Mouse (Mus musculus): ENCODE data around the gene Gm13030. TPM values are rescaled to one million over a fixed set of nuclear protein-coding genes. Genes with fewer than 3 reads are reported as not detected.
"Not testable (repeated sequence)": the region's sequence is repeated elsewhere in the genome, so short reads cannot be mapped to it uniquely, and the experiment has no call there.

Gene Gm13030
- polyA plus RNA-seq (2016; fragmentation: Nextera tagmentation; extraction: Ambion mirVana): not detected in 2 replicates

GRCm38 (mm10) chr4:138873864-138874263 is at the start of gene Gm13030:
TSS of gene Gm13030 (minus strand) at chr4:138873964.
- no peaks in the 10 kb centered on the region for H3K27me3 ChIP-seq (replicated peaks)
- H3K9me3 ChIP-seq (replicated peaks): no peaks in the 10 kb centered on the region
- H3K36me3 ChIP-seq: no peaks in the 10 kb centered on the region
- WGBS (ENCODE audit: insufficient replicate concordance): 64% methylated on average over 6 of the region's 6 CpGs
- no peak within 1 kb of the TSS for H3K9ac ChIP-seq
- H3K4me2 ChIP-seq: no peak within 1 kb of the TSS
- no peak for ATAC-seq
- no peak within 1 kb of the TSS for H3K27ac ChIP-seq
- H3K4me1 ChIP-seq: no peaks in the 10 kb centered on the region
- H3K4me3 ChIP-seq: no peak within 1 kb of the TSS

GRCm38 (mm10) chr4:138922131-138922459 is 48.3 kb upstream of the Gm13030 start:
- peaks cover 27% of the 10 kb centered on the region for H3K27me3 ChIP-seq (replicated peaks)
- no peaks in the 10 kb centered on the region for H3K9me3 ChIP-seq (replicated peaks)
- no peaks in the 10 kb centered on the region for H3K36me3 ChIP-seq
- 1% methylated on average over 11 of the region's 11 CpGs for WGBS (ENCODE audit: insufficient replicate concordance)
- ATAC-seq: no peak; the same call in 1 of the 2 replicates
- H3K27ac ChIP-seq: no peak overlapping the region
- H3K9ac ChIP-seq: no peak overlapping the region
- H3K4me3 ChIP-seq: no peak overlapping the region
- H3K4me1 ChIP-seq: peaks cover 3% of the 10 kb centered on the region
- H3K4me2 ChIP-seq: peak overlapping the region; percentile 35

- H3K4me3 ChIP-seq: no peak overlapping the region
- peak overlapping the region; percentile 35 for H3K4me2 ChIP-seq
- H3K4me1 ChIP-seq: peaks cover 3% of the 10 kb centered on the region
- H3K9ac ChIP-seq: no peak overlapping the region
- WGBS (ENCODE audit: insufficient replicate concordance): 39% methylated on average over 20 of the region's 20 CpGs
- peaks cover 27% of the 10 kb centered on the region for H3K27me3 ChIP-seq (replicated peaks)
- no peaks in the 10 kb centered on the region for H3K9me3 ChIP-seq (replicated peaks)
- no peak for ATAC-seq
- H3K36me3 ChIP-seq: no peaks in the 10 kb centered on the region
- no peak overlapping the region for H3K27ac ChIP-seq
These were observed 47.7 kb upstream of the Gm13030 start for GRCm38 (mm10) chr4:138921254-138922130.

GRCm38 (mm10) chr4:138917282-138917681 is 43.5 kb upstream of the Gm13030 start:
- Histone ChIP-seq H3K36me3 (no peaks in the 10 kb centered on the region), H3K9me3 (replicated peaks) (no peaks in the 10 kb centered on the region), H3K27me3 (replicated peaks) (peaks cover 18% of the 10 kb centered on the region), H3K9ac (no peak overlapping the region), H3K27ac (no peak overlapping the region), H3K4me2 (no peak overlapping the region), H3K4me1 (peaks cover 13% of the 10 kb centered on the region), H3K4me3 (no peak overlapping the region)
- no peak for ATAC-seq
- 71% methylated on average over 9 of the region's 9 CpGs for WGBS (ENCODE audit: insufficient replicate concordance)

GRCm38 (mm10) chr4:138913797-138914196 is 40.0 kb upstream of the Gm13030 start, which contains the start of gene Otud3:
TSS of gene Otud3 (minus strand) at chr4:138913945.
- H3K36me3 ChIP-seq: 0 out of 2 replicates have a peak, but pooled peaks cover 2% of the 10 kb centered on the region
- H3K27me3 ChIP-seq (replicated peaks): no peaks in the 10 kb centered on the region
- H3K27ac ChIP-seq: peak within 1 kb of the TSS; percentile 61; the same call in 1 of the 2 replicates
- peak within 1 kb of the TSS; percentile 98 for H3K4me2 ChIP-seq
- WGBS (ENCODE audit: insufficient replicate concordance): under 1% methylated on average over 39 of the region's 39 CpGs
- ATAC-seq: peak; percentile 93
- H3K4me3 ChIP-seq: peak within 1 kb of the TSS; percentile 84
- peak within 1 kb of the TSS; percentile 85 for H3K9ac ChIP-seq
- peaks cover 14% of the 10 kb centered on the region for H3K4me1 ChIP-seq
- no peaks in the 10 kb centered on the region for H3K9me3 ChIP-seq (replicated peaks)

- Histone ChIP-seq H3K27me3 (replicated peaks) (no peaks in the 10 kb centered on the region), H3K27ac (peak overlapping the region; percentile 61; the same call in 1 of the 2 replicates), H3K4me3 (peak overlapping the region; percentile 84), H3K9me3 (replicated peaks) (no peaks in the 10 kb centered on the region), H3K4me1 (peaks cover 14% of the 10 kb centered on the region), H3K36me3 (0 out of 2 replicates have a peak, but pooled peaks cover 2% of the 10 kb centered on the region), H3K4me2 (peak overlapping the region; percentile 98), H3K9ac (peak overlapping the region; percentile 85)
- ATAC-seq: peak; percentile 46
- WGBS (ENCODE audit: insufficient replicate concordance): 1% methylated on average over 52 of the region's 52 CpGs
These were observed 39.5 kb upstream of the Gm13030 start for GRCm38 (mm10) chr4:138913141-138913787.

- peaks cover 58% of the 10 kb centered on the region for H3K36me3 ChIP-seq
These were observed 32.0 kb upstream of the Gm13030 start for GRCm38 (mm10) chr4:138905624-138906337.

GRCm38 (mm10) chr4:138899361-138899760 is 25.6 kb upstream of the Gm13030 start:
- WGBS (ENCODE audit: insufficient replicate concordance): 71% methylated on average over 7 of the region's 7 CpGs
- ATAC-seq: no peak
- H3K36me3 ChIP-seq: peaks cover 74% of the 10 kb centered on the region
- H3K4me3 ChIP-seq: no peak overlapping the region
- no peak overlapping the region for H3K4me2 ChIP-seq
- H3K9me3 ChIP-seq (replicated peaks): no peaks in the 10 kb centered on the region
- H3K27ac ChIP-seq: no peak overlapping the region
- no peak overlapping the region for H3K9ac ChIP-seq
- H3K27me3 ChIP-seq (replicated peaks): no peaks in the 10 kb centered on the region
- no peaks in the 10 kb centered on the region for H3K4me1 ChIP-seq

More at GRCm38 (mm10) chr4:138905624-138906337, 32.0 kb upstream of the Gm13030 start:
- Histone ChIP-seq H3K4me3 (no peak overlapping the region), H3K27me3 (replicated peaks) (no peaks in the 10 kb centered on the region), H3K9ac (no peak overlapping the region), H3K9me3 (replicated peaks) (no peaks in the 10 kb centered on the region), H3K4me1 (peaks cover 5% of the 10 kb centered on the region; the same call in 1 of the 2 replicates), H3K27ac (no peak overlapping the region), H3K4me2 (no peak overlapping the region)
- no peak for ATAC-seq
- 85% methylated on average over 18 of the region's 18 CpGs for WGBS (ENCODE audit: insufficient replicate concordance)

- H3K36me3 ChIP-seq: peaks cover 52% of the 10 kb centered on the region
- not testable (repeated sequence) for ATAC-seq
- WGBS (ENCODE audit: insufficient replicate concordance): 83% methylated on average over 11 of the region's 11 CpGs
These were observed 20.0 kb upstream of the Gm13030 start for GRCm38 (mm10) chr4:138893789-138894188.

GRCm38 (mm10) chr4:138892655-138893054 is 18.9 kb upstream of the Gm13030 start:
- Histone ChIP-seq H3K4me1 (no peaks in the 10 kb centered on the region), H3K27me3 (replicated peaks) (no peaks in the 10 kb centered on the region), H3K27ac (no peak overlapping the region), H3K4me2 (no peak overlapping the region), H3K9me3 (replicated peaks) (no peaks in the 10 kb centered on the region), H3K36me3 (peaks cover 41% of the 10 kb centered on the region), H3K9ac (no peak overlapping the region), H3K4me3 (no peak overlapping the region)
- no peak for ATAC-seq
- 71% methylated on average over 6 of the region's 6 CpGs for WGBS (ENCODE audit: insufficient replicate concordance)

More at GRCm38 (mm10) chr4:138893789-138894188, 20.0 kb upstream of the Gm13030 start:
- not testable (repeated sequence) for H3K4me3 ChIP-seq; H3K9ac ChIP-seq; H3K4me2 ChIP-seq; H3K9me3 ChIP-seq (replicated peaks); H3K27me3 ChIP-seq (replicated peaks); H3K27ac ChIP-seq; H3K4me1 ChIP-seq

GRCm38 (mm10) chr4:138889635-138890034 is 15.9 kb upstream of the Gm13030 start:
- H3K4me3 ChIP-seq: no peak overlapping the region
- 68% methylated on average over 8 of the region's 8 CpGs for WGBS (ENCODE audit: insufficient replicate concordance)
- no peaks in the 10 kb centered on the region for H3K9me3 ChIP-seq (replicated peaks)

More at GRCm38 (mm10) chr4:138889635-138890034, 15.9 kb upstream of the Gm13030 start:
- ATAC-seq: no peak
- H3K36me3 ChIP-seq: peaks cover 15% of the 10 kb centered on the region
- H3K9ac ChIP-seq: no peak overlapping the region
- no peaks in the 10 kb centered on the region for H3K4me1 ChIP-seq
- no peak overlapping the region for H3K4me2 ChIP-seq
- no peak overlapping the region for H3K27ac ChIP-seq
- no peaks in the 10 kb centered on the region for H3K27me3 ChIP-seq (replicated peaks)
